Mouse (Mus musculus) thymus, postnatal 0 days (tissue): ENCODE data around the gene Lrrc8d. TPM values are rescaled to one million over a fixed set of nuclear protein-coding genes. Genes with fewer than 3 reads are reported as not detected.

ENCODE experiments used
- DNase-seq: peaks from one replicate; pipeline ENCODE4 v3.0.0-alpha.2; 2015; ENCODE audit warnings: low spot score
- polyA plus RNA-seq: library from polyadenylated mRNA; unstranded; fragments of >200 nt; fragmentation: Nextera tagmentation; extraction: Ambion mirVana; gene quantifications from 2 replicates; pipeline ENCODE4 v1.2.1, GENCODE M21; 2015

Lrrc8d gene
- polyA plus RNA-seq, result 11.1 and 11.3 TPM in 2 replicates

DNA sequence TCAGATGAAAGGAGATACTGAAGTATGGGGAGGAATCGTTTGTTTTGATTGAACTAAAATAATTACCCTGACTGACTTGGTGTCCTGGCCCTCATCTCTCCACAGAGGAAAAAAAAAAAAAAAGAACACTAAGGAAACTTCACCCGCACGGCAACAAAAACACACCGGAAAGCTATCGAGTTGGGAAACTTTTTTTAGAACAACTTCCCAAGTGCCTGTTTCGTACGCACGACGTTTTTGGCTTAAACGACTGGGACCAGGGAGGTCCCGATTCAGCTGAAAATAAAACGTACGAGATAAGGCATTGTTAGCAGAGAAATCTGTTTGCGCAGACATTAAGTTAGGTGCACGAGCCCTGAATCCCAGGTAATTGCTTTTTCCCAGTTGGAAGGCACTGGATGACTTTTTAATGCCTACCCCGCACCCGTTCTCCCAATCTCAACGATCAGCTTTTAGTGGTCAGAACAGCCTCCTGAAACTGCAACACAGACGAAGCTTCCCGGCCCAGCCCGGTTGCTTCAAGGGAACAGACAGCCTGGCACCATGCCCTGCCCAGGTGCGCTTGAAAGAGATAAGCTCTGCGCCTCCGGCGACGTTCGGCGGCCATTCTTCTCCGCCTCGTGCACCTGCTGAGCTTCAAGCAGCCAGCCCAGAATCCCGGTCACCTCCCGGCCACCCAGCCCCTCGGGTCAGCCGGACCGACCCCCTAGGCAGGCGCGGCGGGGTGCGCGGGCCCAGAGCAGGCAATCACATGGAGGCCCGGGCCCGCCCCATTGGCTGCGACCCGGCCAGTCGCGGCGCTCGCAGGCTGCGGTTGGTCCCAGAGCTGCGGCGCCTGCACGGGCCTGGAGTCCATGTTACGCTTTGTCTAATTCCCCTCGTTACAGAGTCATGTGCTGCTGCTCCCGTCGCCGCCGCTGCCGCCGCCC is at the start of gene Lrrc8d:
Gene Lrrc8d, plus strand, starts transcription at position 829 of the 929 bp plus-strand sequence.
- DNase-seq, result peak; percentile 75

DNA sequence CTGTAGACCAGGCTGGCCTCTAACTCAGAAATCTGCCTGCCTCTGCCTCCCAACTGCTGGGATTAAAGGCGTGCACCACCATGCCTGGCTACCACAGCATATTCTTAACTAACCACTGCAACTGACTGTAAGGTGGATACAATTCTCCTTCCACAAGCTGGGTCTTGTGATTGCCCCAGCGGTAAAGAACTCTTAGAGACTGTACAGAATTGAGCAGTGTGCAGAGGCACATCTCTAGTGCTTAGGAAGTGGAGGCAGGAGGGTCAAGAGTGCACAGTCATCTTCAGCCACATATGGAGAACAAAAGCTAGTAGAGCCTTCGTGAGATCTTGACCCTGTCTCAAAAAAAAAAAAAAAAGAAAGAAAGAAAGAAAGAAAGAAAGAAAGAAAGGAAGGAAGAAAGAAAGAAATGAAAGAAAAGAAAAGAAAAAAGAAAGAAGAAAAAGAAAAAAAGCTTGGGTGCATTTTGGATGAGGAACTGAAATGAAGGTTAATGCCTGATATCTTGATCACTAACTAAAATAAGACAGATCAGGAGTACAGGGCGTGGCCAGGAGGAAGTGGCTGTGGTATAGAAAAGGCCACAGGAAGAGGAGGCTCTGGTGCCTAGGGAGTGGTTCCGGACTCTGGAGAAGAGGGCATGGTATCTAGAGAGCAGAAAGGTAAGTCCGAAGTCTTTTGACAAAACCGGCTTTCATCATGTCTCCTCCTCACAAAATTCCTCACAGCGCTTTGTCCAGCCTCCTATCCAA is 48.9 kb upstream of the Lrrc8d start:
- peak; percentile 41 for DNase-seq

DNA sequence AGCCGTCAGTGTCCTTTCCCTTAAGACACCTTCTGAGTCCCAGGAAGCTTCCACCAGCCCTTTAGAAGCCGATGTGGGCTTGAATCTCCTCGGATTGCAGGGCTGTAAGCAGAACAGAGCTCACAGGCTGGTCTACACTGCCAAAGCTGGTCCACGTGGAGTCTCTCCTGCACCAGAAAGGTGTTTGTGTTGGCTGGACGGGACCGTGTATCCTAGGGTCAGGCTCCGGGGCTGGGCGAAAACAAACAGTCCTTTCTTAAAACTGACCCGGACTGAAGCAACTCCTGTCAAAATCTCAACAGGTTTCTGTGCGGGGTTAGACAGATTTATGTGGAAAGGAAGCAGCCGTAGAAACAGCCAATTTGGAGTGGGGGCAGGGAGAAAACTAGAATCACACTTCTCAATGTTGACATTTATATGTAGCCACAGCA is 48.2 kb upstream of the Lrrc8d start:
- DNase-seq, result peak; percentile 45

DNA sequence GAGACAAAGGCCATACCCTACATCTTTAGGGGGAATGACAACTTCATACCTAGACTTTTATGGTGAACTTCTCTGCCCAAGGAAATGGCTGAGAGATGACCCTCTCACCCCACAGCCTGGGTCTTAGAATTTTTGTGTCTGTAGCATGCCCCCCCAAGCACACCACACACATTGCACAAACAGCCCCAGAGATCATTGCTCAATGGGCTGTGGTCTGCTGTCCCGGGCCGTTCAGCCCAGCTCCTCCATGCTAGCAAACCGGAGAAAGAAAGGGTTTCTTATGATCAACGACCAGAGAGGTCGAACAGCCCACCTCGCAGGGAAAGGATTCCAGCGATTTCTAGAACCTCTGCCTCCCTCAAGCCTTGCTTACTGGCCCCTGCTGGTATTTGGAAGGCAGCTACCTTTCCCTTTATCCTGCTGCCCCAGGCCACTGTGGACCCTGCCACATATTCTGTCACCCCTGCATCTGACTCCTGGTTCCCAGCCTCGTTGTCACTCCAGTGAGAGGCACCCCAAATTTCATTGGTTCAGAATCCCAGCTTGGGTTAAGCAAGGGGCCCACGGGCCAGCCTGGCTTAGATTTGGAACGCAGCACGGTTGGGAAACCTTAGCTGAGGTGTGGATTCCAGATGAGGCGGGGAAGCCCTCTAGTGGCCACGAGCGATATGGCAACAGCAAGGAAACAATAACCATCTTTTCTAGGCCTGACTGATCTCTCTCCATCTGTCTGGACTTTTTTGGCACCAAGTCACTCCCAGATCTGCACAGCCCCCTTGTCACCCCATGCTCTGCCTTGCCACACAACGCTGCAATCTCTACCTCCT is 45.3 kb upstream of the Lrrc8d start:
- DNase-seq, result peak; percentile 84

DNA sequence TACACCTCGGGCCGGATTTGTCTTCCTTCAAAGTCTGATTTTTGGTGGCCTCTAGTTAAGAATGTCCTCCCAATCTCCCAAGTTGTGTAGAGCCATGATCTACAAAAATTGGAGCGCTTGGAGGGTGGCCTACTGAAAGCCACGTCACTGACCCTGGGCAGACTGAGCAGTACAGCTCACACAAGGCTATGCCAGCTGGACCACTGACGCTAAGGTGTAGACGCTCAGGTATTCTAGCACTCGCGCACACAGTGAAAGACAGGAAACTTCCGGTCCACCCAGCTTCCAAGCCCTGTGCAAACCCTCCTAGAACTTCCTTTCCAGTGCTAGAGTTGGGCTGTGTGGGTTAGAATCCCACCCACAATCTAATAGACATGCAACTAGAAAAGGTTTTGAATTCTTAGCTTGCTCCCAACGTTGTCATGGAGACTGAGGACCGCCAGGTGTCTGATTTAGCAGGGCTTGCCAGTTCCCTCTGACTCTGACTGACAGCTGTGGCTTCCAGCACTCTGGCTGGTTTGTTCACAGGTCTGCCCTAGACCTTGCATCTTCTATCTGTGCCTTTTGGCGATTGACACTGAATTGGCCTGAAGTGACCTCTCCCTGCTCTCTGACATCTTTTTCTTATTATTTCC is 44.6 kb upstream of the Lrrc8d start:
- DNase-seq, result peak; percentile 60

DNA sequence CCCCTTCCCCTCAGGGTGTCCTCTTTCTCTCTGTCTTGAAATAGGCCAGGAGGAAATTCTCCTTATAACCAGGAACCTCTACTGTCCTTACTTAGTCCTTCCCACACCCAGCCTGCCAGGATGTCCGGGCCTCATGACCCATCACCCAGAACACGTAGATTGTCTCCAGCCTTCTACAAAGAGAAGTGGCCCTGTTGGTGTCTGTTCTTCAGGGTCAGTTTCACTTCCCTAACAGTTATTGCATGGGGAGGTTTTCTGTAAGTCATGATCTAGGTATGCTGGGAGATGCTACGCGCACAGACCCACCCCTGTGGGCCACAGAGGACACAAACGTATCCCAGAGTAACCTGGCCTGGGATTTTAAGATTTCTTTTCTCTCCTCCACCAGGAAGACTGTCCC is 37.9 kb upstream of the Lrrc8d start:
- DNase-seq, result no peak

DNA sequence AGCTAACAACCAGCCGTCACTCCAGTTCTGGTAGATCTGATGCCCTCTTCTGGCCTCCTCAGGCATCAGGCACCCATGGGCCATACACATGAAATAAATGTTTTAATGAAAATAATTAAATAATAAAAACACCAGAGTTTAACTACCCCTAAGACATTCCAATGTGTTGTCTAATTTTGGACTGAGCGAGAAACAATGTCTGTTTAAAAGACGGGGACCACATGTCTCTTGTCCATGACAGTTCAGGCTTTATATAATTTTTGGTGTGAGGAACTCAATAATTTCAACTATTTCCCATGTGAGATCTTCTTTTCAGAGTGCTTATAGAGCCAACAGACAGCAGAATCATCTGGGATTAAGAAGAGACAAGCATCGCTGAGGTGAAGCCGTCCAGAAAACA is 32.8 kb upstream of the Lrrc8d start:
- DNase-seq, result no peak

DNA sequence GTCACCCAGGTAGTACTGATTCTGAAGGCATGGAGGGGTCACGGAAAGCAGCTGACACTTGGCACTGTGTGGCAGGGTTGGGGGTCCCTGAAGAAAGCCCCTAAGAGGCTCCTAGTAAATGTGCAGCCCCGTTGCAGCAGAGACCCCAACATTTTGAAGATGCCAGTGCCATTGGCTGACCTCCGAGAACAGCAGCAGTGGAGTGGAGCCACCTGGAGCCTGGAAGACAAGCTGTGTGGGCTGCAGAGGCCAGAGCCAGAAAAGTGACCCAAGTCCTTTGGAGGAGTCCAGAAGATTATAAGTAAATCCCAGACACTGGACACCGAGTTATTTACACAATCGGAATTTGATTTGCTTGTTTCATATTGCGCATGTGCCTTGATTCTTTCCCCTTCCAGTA is 32.4 kb upstream of the Lrrc8d start:
- DNase-seq, result no peak

DNA sequence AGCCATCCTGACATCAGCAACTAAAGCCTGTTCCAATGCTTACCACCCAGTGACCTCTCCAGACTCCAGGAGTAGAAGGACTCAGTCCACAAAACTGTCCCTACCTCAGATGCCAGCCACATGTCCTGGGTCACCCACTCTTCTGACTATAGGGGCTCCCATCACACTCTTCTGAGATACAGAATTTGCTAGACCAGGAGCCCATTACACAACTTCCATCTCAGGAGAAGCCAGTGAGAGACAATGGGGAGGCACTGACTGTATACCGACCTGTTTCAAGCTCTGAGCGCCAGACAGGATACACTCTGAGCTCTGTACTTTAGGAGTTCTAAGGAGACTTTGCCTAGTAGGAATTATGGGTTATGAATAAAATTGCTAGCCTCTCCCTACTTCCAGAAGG is 30.7 kb upstream of the Lrrc8d start:
- no peak for DNase-seq

DNA sequence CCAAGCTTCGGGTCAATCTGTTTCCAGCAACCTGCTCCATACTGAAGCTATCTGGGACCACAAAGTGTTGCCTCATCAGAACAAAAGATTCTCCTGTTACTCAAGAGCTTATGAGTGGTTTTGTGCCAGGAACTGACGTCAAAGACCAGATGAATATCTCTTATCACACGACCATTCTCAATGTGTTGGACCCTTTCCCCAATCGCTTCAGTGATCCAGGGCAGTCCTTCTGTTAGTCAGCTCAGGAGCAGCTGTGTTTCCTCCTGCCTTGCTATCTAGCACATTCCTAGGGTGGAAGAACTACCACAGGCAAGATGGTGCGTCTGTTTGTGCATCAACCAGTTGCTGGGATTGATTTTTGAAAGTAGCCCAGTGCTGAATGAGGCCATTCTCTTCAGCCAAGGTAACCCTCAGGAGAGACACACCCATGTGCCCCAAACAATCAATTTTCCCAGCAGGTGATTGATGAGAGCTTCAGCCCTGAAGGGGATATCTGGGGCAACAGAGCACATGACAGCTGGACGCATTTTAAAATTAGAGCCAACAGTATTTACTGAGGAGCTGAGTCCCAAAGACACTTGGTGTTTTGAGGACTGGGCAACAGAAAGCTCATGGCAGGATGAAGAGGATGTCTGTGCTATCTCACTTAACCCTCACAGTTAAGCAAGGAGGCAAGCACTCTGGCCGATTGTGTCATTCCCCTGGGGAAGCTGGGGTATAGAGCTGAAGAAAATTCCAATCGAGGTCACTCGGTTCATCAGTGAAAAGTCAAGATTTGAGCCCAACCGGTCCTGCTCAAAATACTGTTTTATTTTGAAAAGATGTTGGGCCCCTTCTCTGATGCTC is 30.0 kb upstream of the Lrrc8d start:
- DNase-seq, result no peak

DNA sequence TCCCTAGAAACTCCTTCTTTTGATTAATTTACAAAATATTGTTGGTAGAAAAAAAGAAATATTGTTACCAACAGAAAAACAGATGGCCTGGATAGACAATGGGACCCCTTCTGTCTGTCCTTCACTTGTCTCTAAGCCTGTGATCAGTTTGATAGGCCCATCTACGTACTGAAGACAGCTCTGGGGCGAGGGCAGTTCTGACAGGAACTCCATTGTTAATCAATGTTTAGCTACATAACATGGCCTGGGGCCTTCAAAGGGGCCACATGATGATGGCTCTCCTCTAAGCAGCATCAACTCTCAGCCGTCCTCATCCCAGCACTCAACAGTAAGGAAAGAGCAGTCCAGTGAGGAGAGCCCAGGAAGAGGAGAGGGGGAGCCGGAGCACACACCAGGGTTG is 27.4 kb upstream of the Lrrc8d start:
- no peak for DNase-seq

DNA sequence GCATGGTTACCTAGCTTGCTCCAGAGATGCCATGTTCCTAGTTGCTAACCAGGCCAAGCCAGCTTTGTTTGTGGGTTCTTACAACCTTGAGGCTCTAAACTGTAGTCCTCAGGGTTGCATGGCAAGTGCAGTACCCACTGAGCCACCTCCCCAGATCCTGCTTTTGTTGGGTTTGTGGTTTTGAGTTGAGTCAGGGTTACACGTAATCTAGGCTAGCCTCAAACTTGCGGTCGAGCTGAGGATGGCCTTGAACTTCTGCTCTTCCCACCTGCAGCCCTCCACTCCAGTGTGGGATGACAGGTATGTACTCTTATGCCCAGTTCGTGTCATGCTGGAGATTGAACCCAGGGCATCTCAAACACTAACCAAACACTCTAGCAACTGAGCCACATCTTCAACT is 24.3 kb upstream of the Lrrc8d start:
- no peak for DNase-seq

DNA sequence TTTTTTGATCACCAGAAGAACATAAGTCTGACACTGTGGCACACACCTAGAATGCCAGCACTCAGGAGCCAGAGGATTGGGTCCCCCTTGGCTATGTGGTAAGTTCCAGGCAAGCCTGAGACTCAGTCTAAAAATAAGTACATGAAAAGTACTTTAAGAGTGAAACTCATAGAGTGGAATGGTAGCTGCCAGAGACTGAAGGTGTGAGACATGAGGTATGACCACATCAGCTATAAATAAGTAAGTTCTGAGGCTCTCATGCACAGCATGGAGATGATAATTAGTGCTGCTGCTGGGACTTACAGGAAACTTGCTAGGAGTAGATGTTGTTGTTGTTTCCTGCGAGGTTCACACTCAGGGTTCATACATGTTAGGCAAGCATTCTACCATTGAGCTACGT is 22.7 kb upstream of the Lrrc8d start:
- no peak for DNase-seq

DNA sequence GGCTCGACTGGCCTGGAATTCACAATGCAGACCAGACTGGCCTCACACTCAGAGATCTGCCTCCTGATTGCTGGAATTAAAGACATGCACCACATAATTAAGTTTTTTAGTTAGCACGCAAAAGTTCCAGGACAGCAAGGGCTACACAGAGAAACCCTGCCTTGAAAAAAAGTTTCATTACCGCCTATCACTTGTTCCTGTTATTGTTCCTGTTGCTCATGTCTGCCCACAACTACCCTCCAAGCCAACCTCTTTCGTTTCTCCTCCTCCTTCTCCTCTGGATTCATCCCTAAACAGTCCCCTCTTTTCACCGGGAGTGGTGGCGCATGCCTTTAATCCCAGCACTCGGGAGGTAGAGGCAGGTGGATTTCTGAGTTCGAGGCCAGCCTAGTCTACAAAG is 21.5 kb upstream of the Lrrc8d start:
- no peak for DNase-seq

DNA sequence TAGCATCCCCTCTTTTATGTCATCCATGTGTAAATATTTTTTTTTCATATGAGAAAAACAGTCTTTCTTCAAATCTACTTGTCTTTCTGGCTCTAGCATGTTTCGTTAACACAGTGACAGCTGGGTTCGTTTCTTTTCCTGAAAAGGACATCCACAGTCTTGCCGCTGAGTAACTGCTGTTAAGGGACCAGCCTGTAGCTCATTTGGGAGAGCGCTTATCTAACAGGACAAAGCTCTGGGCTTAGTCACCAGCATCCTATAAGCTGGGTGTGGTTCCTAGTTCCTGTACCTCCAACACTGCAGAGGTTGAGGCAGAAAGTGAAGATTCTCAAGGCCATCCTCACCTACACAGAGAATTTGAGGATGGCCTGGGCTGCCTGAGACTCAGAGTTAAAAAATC is 20.5 kb upstream of the Lrrc8d start:
- no peak for DNase-seq

DNA sequence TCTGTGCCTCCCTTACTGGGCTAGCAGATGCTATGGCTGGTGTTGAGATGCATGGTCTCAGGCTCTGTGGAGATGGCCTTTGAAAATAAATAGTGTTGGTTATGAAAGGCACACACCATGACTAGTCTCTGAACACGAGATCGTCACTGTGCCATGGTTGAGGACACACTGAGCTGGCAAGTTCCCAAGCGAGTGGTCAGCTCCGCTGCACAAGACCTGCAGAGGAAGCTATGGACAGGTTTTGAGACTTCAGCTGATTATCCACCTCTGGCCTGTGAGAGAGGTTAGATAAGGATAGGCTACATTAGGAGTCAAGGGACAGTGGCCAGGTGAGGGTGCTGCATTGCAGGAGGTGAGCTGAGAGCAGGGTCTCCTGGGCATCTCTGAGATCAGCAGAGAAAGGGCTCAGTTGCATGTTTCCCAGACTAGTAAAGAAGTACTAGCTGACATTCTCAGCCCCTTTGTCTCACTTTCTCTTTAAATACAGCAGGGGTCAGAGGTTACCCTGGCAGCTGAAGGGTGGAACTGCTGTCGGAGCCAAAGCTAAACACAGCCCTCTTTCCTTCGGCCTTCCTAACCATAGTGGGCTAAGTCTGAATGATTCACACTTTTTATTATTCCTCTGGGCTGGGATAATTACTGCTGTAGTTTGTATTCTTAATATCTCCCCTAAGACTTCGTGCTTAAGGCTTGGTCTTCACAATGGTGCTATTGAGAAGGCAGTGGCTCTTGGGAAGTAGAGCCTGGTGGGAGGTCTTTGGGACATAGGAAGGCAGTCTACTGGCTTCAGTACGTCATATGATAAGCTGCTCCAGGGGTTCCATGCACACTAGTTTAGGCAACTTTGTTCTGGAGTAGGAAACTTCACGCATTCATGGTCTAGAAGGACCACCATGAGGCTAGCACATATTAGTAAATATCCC is 19.6 kb upstream of the Lrrc8d start:
- no peak for DNase-seq

DNA sequence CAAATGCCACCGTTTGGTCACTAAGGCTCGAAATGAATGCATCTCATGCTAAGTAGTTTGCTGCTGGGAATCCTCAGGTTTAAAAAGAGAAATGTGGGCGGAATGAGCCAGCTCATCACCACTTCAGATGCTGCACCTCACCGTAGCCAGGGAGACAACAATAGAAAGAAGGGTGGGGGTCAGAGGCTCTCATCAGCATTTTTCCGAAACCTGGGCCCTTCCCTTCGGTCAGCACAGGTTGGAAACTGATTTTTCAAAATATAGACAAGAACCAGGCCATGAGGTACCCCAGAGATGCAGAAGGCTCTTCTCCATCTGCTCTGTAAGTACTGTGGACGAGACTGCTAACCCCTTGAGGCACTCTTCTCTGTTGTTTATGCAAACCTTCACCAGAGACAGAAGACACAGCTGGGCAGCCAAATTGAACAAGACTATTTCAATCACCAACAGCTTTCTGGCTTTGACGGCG is 17.6 kb upstream of the Lrrc8d start:
- DNase-seq, result no peak

DNA sequence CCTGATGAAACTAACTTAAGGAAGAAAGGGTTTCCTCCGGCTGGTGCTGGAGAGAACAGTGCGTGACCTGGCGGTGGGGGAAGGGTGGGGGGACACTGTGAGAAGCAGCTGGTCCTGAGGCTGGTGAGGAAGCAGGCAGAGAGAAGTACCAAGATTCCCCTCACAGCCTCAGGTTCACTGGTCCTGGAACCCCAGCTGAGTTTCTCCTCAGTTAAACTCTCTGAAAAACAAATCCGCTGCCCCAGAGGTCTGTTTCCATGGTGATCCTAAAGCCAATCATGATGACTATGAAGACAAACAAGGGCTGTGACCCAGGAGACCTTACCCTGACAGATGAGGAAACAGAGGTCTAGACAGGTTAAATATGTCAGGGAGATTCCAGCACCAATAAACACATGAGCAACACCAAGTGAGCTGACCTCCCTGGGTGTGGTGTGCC is 15.8 kb upstream of the Lrrc8d start:
- no peak for DNase-seq
